In genomic region chr11:101278223-101279192, GRCm38 (mm10) we compare ENCODE assay signal across 8 mouse cellular contexts. TPM values are rescaled to one million over a fixed set of nuclear protein-coding genes. Genes with fewer than 3 reads are reported as not detected.
DNase-seq lines count a peak whose midpoint lies in the region; ATAC-seq and TF ChIP-seq lines count a peak whose summit lies in the region.

Cntd1 (plus strand) TSS chr11:101279012.
Coa3 (minus strand) TSS chr11:101279114.

- POLR2A ChIA-PET in Patski (lab: Charles Lee), result interaction anchor here (0.7 to 6.1 kb wide), 4 partner anchors 9 to 47 kb away, joined by 3 to 51 read pairs (median 5); partner anchors contain the start of genes Vps25 and Wnk4

- H3K4me3 ChIP-seq in hindbrain, embryonic 11.5 days (ENCODE audit: low read depth, low read length), result peak within 1 kb of the TSS; percentile 76
- peak within 1 kb of the TSS; percentile 85 for H3K4me3 ChIP-seq in lung, embryonic 16.5 days (ENCODE audit: low read length)

- 9% methylated on average over 45 of the region's 45 CpGs for WGBS in hindbrain, embryonic 11.5 days
- 6% methylated on average over 45 of the region's 45 CpGs for WGBS in lung, embryonic 16.5 days

- H3K36me3 ChIP-seq in hindbrain, embryonic 11.5 days (ENCODE audit: control insufficient read depth, insufficient read depth, low read length), result no peaks in the 10 kb centered on the region
- H3K36me3 ChIP-seq in lung, embryonic 16.5 days (ENCODE audit: control insufficient read depth, insufficient read depth, low read length), result no peaks in the 10 kb centered on the region

- H3K9me3 ChIP-seq in hindbrain, embryonic 11.5 days (ENCODE audit: control insufficient read depth, low read length), result no peaks in the 10 kb centered on the region
- H3K9me3 ChIP-seq in lung, embryonic 16.5 days (ENCODE audit: control insufficient read depth, low read length), result no peaks in the 10 kb centered on the region

- no peaks in the 10 kb centered on the region for H3K27me3 ChIP-seq in Patski
- H3K27me3 ChIP-seq in hindbrain, embryonic 11.5 days (ENCODE audit: control insufficient read depth, insufficient read depth, low read length), result no peaks in the 10 kb centered on the region; the same call in 1 of the 2 replicates
- no peaks in the 10 kb centered on the region for H3K27me3 ChIP-seq in lung, embryonic 16.5 days (ENCODE audit: control insufficient read depth, insufficient read depth, low read depth, low read length)

- CTCF ChIA-PET in Patski (lab: Charles Lee), result interaction anchor here (1.0 to 2.3 kb wide), 6 partner anchors 12 to 26 kb away, joined by 3 to 12 read pairs (median 6); partner anchors contain the start of genes Becn1 and Vps25

- peak within 1 kb of the TSS; percentile 80 for H3K9ac ChIP-seq in hindbrain, embryonic 11.5 days (ENCODE audit: low read depth, low read length)
- peak within 1 kb of the TSS; percentile 86 for H3K9ac ChIP-seq in lung, embryonic 16.5 days (ENCODE audit: low read length)

- DNase-seq in Patski (ENCODE audit: low read depth, low spot score), result peak; percentile 61
- DNase-seq in cerebellum, adult 9-11 months, result peak; percentile 85
- peak; percentile 79 to 90 for DNase-seq in frontal cortex, adult 2 months (ENCODE audit: extremely low spot score in 1 of 2, low spot score in 1 of 2)
- DNase-seq in hindbrain, embryonic 11.5 days (ENCODE audit: low spot score), result peak; percentile 90
- peak; percentile 89 for DNase-seq in layer of hippocampus, adult 9-11 months
- peak; percentile 63 for DNase-seq in ovary, postnatal 10 days (ENCODE audit: low spot score)
- peak; percentile 90 for DNase-seq in thymus, postnatal 0 days (ENCODE audit: low spot score)

- TF ChIP-seq CTCF in Patski (IDR thresholded peaks at IDR 0.05), result no peak

- peak within 1 kb of the TSS; percentile 58; the same call in 1 of the 2 replicates for H3K27ac ChIP-seq in hindbrain, embryonic 11.5 days (ENCODE audit: low read depth, low read length)
- peak within 1 kb of the TSS; percentile 72 for H3K27ac ChIP-seq in lung, embryonic 16.5 days (ENCODE audit: low read length)

- in situ Hi-C loops in Patski (cut with MboI; ENCODE audit: low pct_unique_long_range_greater_than_20kb), result no loop called here

- peaks cover 11% of the 10 kb centered on the region for H3K4me1 ChIP-seq in hindbrain, embryonic 11.5 days (replicated peaks; ENCODE audit: control insufficient read depth, insufficient read depth, low read length)
- peaks cover 26% of the 10 kb centered on the region for H3K4me1 ChIP-seq in lung, embryonic 16.5 days (replicated peaks; ENCODE audit: control insufficient read depth, insufficient read depth, low read length)

- H3K4me2 ChIP-seq in hindbrain, embryonic 11.5 days (replicated peaks; ENCODE audit: low read depth, low read length), result peak within 1 kb of the TSS; percentile 83
- H3K4me2 ChIP-seq in lung, embryonic 16.5 days (ENCODE audit: low read depth, low read length), result peak within 1 kb of the TSS; percentile 84

- ATAC-seq in Patski, result peak; percentile 59
- peak; percentile 91 for ATAC-seq in hindbrain, embryonic 11.5 days (ENCODE audit: low FRiP score)
- peak; percentile 96 for ATAC-seq in lung, embryonic 16.5 days (ENCODE audit: low read depth)

RNA-seq across cellular contexts. Expression of gene Cntd1, which starts in this region (rescaled TPM):
- polyA plus RNA-seq in Patski (2021), result 1.0 TPM
- polyA plus RNA-seq in frontal cortex, adult 2 months (2012; rRNA removed), result 0.71 and 0.84 TPM in 2 replicates
- 1.3 and 1.7 TPM in 2 replicates for polyA plus RNA-seq in hindbrain, embryonic 11.5 days (2014; fragmentation: Nextera tagmentation; extraction: Ambion mirVana)
- 1.9 and 3.2 TPM in 2 replicates for polyA plus RNA-seq in lung, embryonic 16.5 days (2015; fragmentation: Nextera tagmentation; extraction: Ambion mirVana)
- 1.3 and 1.9 TPM in 2 replicates for polyA plus RNA-seq in thymus, postnatal 0 days (2015; fragmentation: Nextera tagmentation; extraction: Ambion mirVana)

RNA-seq across cellular contexts. Expression of gene Coa3, which starts in this region (rescaled TPM):
- 118 TPM for polyA plus RNA-seq in Patski (2021)
- 147 and 151 TPM in 2 replicates for polyA plus RNA-seq in frontal cortex, adult 2 months (2012; rRNA removed)
- 213 and 217 TPM in 2 replicates for polyA plus RNA-seq in hindbrain, embryonic 11.5 days (2014; fragmentation: Nextera tagmentation; extraction: Ambion mirVana)
- 184 and 187 TPM in 2 replicates for polyA plus RNA-seq in lung, embryonic 16.5 days (2015; fragmentation: Nextera tagmentation; extraction: Ambion mirVana)
- polyA plus RNA-seq in thymus, postnatal 0 days (2015; fragmentation: Nextera tagmentation; extraction: Ambion mirVana), result 164 and 179 TPM in 2 replicates

Comparison
In these comparisons a context has a peak if more than half of its experiments do, and no peak if none do; other contexts are left out.
1. Peak in every context shown above with its lines: DNase-seq, ATAC-seq, H3K4me3 ChIP-seq and H3K27ac ChIP-seq.